Mouse (Mus musculus) liver, embryonic 12.5 days (tissue): ENCODE data around the gene Adra2c. TPM values are rescaled to one million over a fixed set of nuclear protein-coding genes. Genes with fewer than 3 reads are reported as not detected.
A peak's percentile ranks its signal among the peaks of the same experiment; 100 is the strongest.

Source experiments
- ATAC-seq: fragments of 200-750 bp; cut with Nextera tagmentation; 2 replicates; pipeline ENCODE4 v1.8.0; 2017; ENCODE audit warnings: moderate number of reproducible peaks, mild to moderate bottlenecking, moderate library complexity
- H3K27ac ChIP-seq: fragments of 300-500 bp; sonication (generic); 2 replicates; pipeline ENCODE4 v1.5.1; 2016; ENCODE audit warnings: mild to moderate bottlenecking
- H3K27me3 ChIP-seq: fragments of 300-500 bp; sonication (generic); replicated peaks from 2 replicates; pipeline ENCODE4 v1.6.1; 2016; ENCODE audit warnings: mild to moderate bottlenecking, moderate library complexity
- H3K36me3 ChIP-seq: fragments of 300-500 bp; sonication (generic); 2 replicates; pipeline ENCODE4 v1.6.1; 2016; ENCODE audit warnings: mild to moderate bottlenecking, moderate library complexity
- H3K4me1 ChIP-seq: fragments of 300-500 bp; sonication (generic); 2 replicates; pipeline ENCODE4 v1.6.1; 2016
- H3K4me2 ChIP-seq: fragments of 300-500 bp; sonication (generic); 2 replicates; pipeline ENCODE4 v1.6.1; 2016; ENCODE audit warnings: mild to moderate bottlenecking, moderate library complexity
- H3K4me3 ChIP-seq: fragments of 300-500 bp; sonication (generic); 2 replicates; pipeline ENCODE4 v1.5.1; 2016; ENCODE audit warnings: mild to moderate bottlenecking, moderate library complexity
- H3K9ac ChIP-seq: fragments of 300-500 bp; sonication (generic); 2 replicates; pipeline ENCODE4 v1.6.1; 2016; ENCODE audit warnings: mild to moderate bottlenecking, moderate library complexity
- H3K9me3 ChIP-seq: fragments of 300-500 bp; sonication (generic); replicated peaks from 2 replicates; pipeline ENCODE4 v1.6.1; 2016; ENCODE audit warnings: mild to moderate bottlenecking, moderate library complexity
- WGBS: fragments of 180-500 bp; shearing (Covaris S2); methylation state at CpG from one replicate; pipeline ENCODE4 v1.1.7; 2016; ENCODE audit not compliant: insufficient replicate concordance; 5-methylcytosine and 5-hydroxymethylcytosine counted together
- polyA plus RNA-seq: library from polyadenylated mRNA; unstranded; fragments of >200 nt; fragmentation: Nextera tagmentation; extraction: Ambion mirVana; gene quantifications from 2 replicates; pipeline ENCODE4 v1.2.1, GENCODE M21; 2016

The Adra2c gene
- 0.06 TPM in 1 of 2 replicates, not detected in the other for polyA plus RNA-seq

- Histone ChIP-seq H3K36me3 (no peaks in the 10 kb centered on the region), H3K4me1 (0 out of 2 replicates have a peak, but pooled peaks cover 8% of the 10 kb centered on the region), H3K9me3 (no peaks in the 10 kb centered on the region), H3K4me3 (peak within 1 kb of the TSS; percentile 44), H3K9ac (no peak within 1 kb of the TSS), H3K27me3 (peaks cover 91% of the 10 kb centered on the region), H3K27ac (no peak within 1 kb of the TSS), H3K4me2 (peak within 1 kb of the TSS; percentile 66)
- WGBS: 32% methylated on average over 3 of the region's 3 CpGs
- no peak for ATAC-seq
These were observed at the start of gene Adra2c for GRCm38 (mm10) chr5:35278019-35278418. Adra2c (plus strand) TSS chr5:35278319.

- Histone ChIP-seq H3K9ac (no peak overlapping the region), H3K9me3 (no peaks in the 10 kb centered on the region), H3K36me3 (no peaks in the 10 kb centered on the region), H3K27ac (no peak overlapping the region), H3K4me1 (no peaks in the 10 kb centered on the region), H3K4me3 (no peak overlapping the region), H3K4me2 (no peak overlapping the region), H3K27me3 (peaks cover 6% of the 10 kb centered on the region)
- 40% methylated on average over 4 of the region's 4 CpGs for WGBS
- ATAC-seq: no peak
These were observed 45.0 kb upstream of the Adra2c start for GRCm38 (mm10) chr5:35233142-35233541.

- Histone ChIP-seq H3K27me3 (no peaks in the 10 kb centered on the region), H3K36me3 (no peaks in the 10 kb centered on the region), H3K4me1 (no peaks in the 10 kb centered on the region), H3K4me2 (no peak overlapping the region), H3K27ac (no peak overlapping the region), H3K9ac (no peak overlapping the region), H3K9me3 (no peaks in the 10 kb centered on the region), H3K4me3 (no peak overlapping the region)
- ATAC-seq: no peak
- 59% methylated on average over 4 of the region's 4 CpGs for WGBS
These were observed 40.4 kb upstream of the Adra2c start for GRCm38 (mm10) chr5:35237757-35238156.

GRCm38 (mm10) chr5:35238627-35239026 is 39.5 kb upstream of the Adra2c start:
- no peak overlapping the region for H3K9ac ChIP-seq
- no peaks in the 10 kb centered on the region for H3K27me3 ChIP-seq
- no peaks in the 10 kb centered on the region for H3K9me3 ChIP-seq
- no peaks in the 10 kb centered on the region for H3K36me3 ChIP-seq
- ATAC-seq: no peak
- H3K4me3 ChIP-seq: no peak overlapping the region
- H3K27ac ChIP-seq: no peak overlapping the region
- 60% methylated on average over 2 of the region's 2 CpGs for WGBS
- H3K4me1 ChIP-seq: no peaks in the 10 kb centered on the region
- no peak overlapping the region for H3K4me2 ChIP-seq

- H3K4me1 ChIP-seq: no peaks in the 10 kb centered on the region
- no peak overlapping the region for H3K4me3 ChIP-seq
- WGBS: 44% methylated on average over 3 of the region's 3 CpGs
- no peaks in the 10 kb centered on the region for H3K27me3 ChIP-seq
- H3K9ac ChIP-seq: no peak overlapping the region
- no peak overlapping the region for H3K4me2 ChIP-seq
- no peak for ATAC-seq
- no peaks in the 10 kb centered on the region for H3K9me3 ChIP-seq
- no peaks in the 10 kb centered on the region for H3K36me3 ChIP-seq
- H3K27ac ChIP-seq: no peak overlapping the region
These were observed 36.6 kb upstream of the Adra2c start for GRCm38 (mm10) chr5:35241556-35241955.

- H3K27me3 ChIP-seq: 0 out of 2 replicates have a peak, but pooled peaks cover 3% of the 10 kb centered on the region
- no peak overlapping the region for H3K4me3 ChIP-seq
- no peak overlapping the region for H3K27ac ChIP-seq
- WGBS: 13% methylated on average over 1 of the region's 1 CpGs
- no peaks in the 10 kb centered on the region for H3K36me3 ChIP-seq
- H3K4me2 ChIP-seq: no peak overlapping the region
- ATAC-seq: no peak
- no peaks in the 10 kb centered on the region for H3K9me3 ChIP-seq
- H3K9ac ChIP-seq: no peak overlapping the region
- no peaks in the 10 kb centered on the region for H3K4me1 ChIP-seq
These were observed 33.9 kb upstream of the Adra2c start for GRCm38 (mm10) chr5:35244204-35244603.

- Histone ChIP-seq H3K4me1 (no peaks in the 10 kb centered on the region), H3K9me3 (no peaks in the 10 kb centered on the region), H3K9ac (no peak overlapping the region), H3K27me3 (0 out of 2 replicates have a peak, but pooled peaks cover 3% of the 10 kb centered on the region), H3K4me3 (no peak overlapping the region), H3K27ac (no peak overlapping the region), H3K4me2 (no peak overlapping the region), H3K36me3 (no peaks in the 10 kb centered on the region)
- WGBS: 46% methylated on average over 11 of the region's 11 CpGs
- no peak for ATAC-seq
These were observed 32.4 kb upstream of the Adra2c start for GRCm38 (mm10) chr5:35245555-35246273.

- no peaks in the 10 kb centered on the region for H3K36me3 ChIP-seq
- no peaks in the 10 kb centered on the region for H3K27me3 ChIP-seq
- H3K4me2 ChIP-seq: no peak overlapping the region
- no peak overlapping the region for H3K4me3 ChIP-seq
- H3K9me3 ChIP-seq: no peaks in the 10 kb centered on the region
- no peak overlapping the region for H3K9ac ChIP-seq
- no peak for ATAC-seq
- no peak overlapping the region for H3K27ac ChIP-seq
- 33% methylated on average over 5 of the region's 5 CpGs for WGBS
- H3K4me1 ChIP-seq: no peaks in the 10 kb centered on the region
These were observed 23.0 kb upstream of the Adra2c start for GRCm38 (mm10) chr5:35254964-35255716.

- no peaks in the 10 kb centered on the region for H3K36me3 ChIP-seq
- 6% methylated on average over 4 of the region's 4 CpGs for WGBS
- no peak overlapping the region for H3K9ac ChIP-seq
- H3K27ac ChIP-seq: no peak overlapping the region
- H3K4me1 ChIP-seq: no peaks in the 10 kb centered on the region
- no peak for ATAC-seq
- H3K4me3 ChIP-seq: no peak overlapping the region
- no peak overlapping the region for H3K4me2 ChIP-seq
- H3K9me3 ChIP-seq: no peaks in the 10 kb centered on the region
- peaks cover 27% of the 10 kb centered on the region for H3K27me3 ChIP-seq
These were observed 14.4 kb upstream of the Adra2c start for GRCm38 (mm10) chr5:35263716-35264115.

- Histone ChIP-seq H3K9ac (no peak overlapping the region), H3K4me1 (no peaks in the 10 kb centered on the region), H3K4me2 (no peak overlapping the region), H3K9me3 (no peaks in the 10 kb centered on the region), H3K4me3 (no peak overlapping the region), H3K36me3 (no peaks in the 10 kb centered on the region), H3K27me3 (peaks cover 33% of the 10 kb centered on the region), H3K27ac (no peak overlapping the region)
- WGBS: 61% methylated on average over 7 of the region's 7 CpGs
- ATAC-seq: no peak
These were observed 10.6 kb upstream of the Adra2c start for GRCm38 (mm10) chr5:35267486-35267885.

GRCm38 (mm10) chr5:35275356-35275755 is 2.8 kb upstream of the Adra2c start:
- peaks cover 64% of the 10 kb centered on the region for H3K27me3 ChIP-seq
- no peak overlapping the region for H3K9ac ChIP-seq
- 73% methylated on average over 11 of the region's 11 CpGs for WGBS
- H3K4me2 ChIP-seq: no peak overlapping the region
- 0 out of 2 replicates have a peak, but pooled peaks cover 8% of the 10 kb centered on the region for H3K4me1 ChIP-seq
- no peaks in the 10 kb centered on the region for H3K9me3 ChIP-seq
- no peak overlapping the region for H3K27ac ChIP-seq
- no peak for ATAC-seq
- no peak overlapping the region for H3K4me3 ChIP-seq
- no peaks in the 10 kb centered on the region for H3K36me3 ChIP-seq
